Mouse (Mus musculus) brain, embryonic 14.5 days (tissue): ENCODE results near the gene Arl4d. TPM values are rescaled to one million over a fixed set of nuclear protein-coding genes. Genes with fewer than 3 reads are reported as not detected.
A peak's percentile ranks its signal among the peaks of the same experiment; 100 is the strongest.

ENCODE experiments used
- DNase-seq: peaks from one replicate; pipeline ENCODE4 v3.0.0-alpha.2; 2011; ENCODE audit warnings: low read depth
- CTCF ChIP-seq: fragments of 200-500 bp; IDR thresholded peaks from 2 replicates; pipeline ENCODE4 v1.5.1; 2012; ENCODE audit warnings: inconsistent platforms, mild to moderate bottlenecking, moderate library complexity, borderline replicate concordance; ENCODE audit not compliant: insufficient read depth, insufficient read length; ENCODE audit errors: extremely low read depth
- POLR2A ChIP-seq: fragments of 200-500 bp; IDR thresholded peaks from 2 replicates; pipeline ENCODE4 v1.6.1; 2012; ENCODE audit warnings: mild to moderate bottlenecking, inconsistent platforms, borderline replicate concordance; ENCODE audit not compliant: poor library complexity, insufficient read depth, insufficient read length, severe bottlenecking; ENCODE audit errors: extremely low read depth
- polyA plus RNA-seq: library from polyadenylated mRNA; depleted of rRNA; stranded (reverse); fragments of >200 nt; gene quantifications from 2 replicates; pipeline ENCODE4 v1.2.3, GENCODE M21; 2012

The Arl4d gene
- polyA plus RNA-seq, 1 experiment: 18.9 TPM

GRCm38 (mm10) chr11:101658751-101659558 lies 6.4 kb upstream of the Arl4d start:
- TF ChIP-seq POLR2A: no peak
- peak; percentile 73; the same call in 1 of the 2 replicates for TF ChIP-seq CTCF
- DNase-seq: peak; percentile 90

DNA sequence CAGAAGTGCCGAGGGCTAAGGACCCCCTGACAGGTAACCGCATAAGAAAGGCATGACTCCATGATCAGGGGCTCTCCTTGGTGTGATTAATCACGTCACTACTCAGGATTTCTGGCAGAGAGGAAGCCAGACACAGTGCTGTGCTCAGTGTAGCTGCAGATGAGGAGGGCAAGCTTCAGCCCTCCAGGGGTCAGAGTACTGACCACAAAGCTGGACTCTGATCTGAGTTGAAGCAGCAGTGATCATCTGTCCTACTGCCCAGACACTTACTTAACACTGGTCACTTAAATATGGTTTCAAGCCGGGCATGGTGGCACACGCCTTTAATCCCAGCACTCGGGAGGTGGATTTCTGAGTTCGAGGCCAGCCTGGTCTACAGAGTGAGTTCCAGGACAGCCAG lies 4.2 kb upstream of the Arl4d start:
- no peak for DNase-seq
- TF ChIP-seq POLR2A: no peak
- no peak for TF ChIP-seq CTCF

- TF ChIP-seq POLR2A (no peak), CTCF (no peak)
- no peak for DNase-seq
Measured at GRCm38 (mm10) chr11:101661786-101662185, 3.6 kb upstream of the Arl4d start.

GRCm38 (mm10) chr11:101663229-101664027 lies 1.9 kb upstream of the Arl4d start:
- DNase-seq: no peak
- TF ChIP-seq CTCF (no peak), POLR2A (no peak)

GRCm38 (mm10) chr11:101665636-101665992 lies 273 bp downstream of the Arl4d start:
- DNase-seq: no peak
- no peak for TF ChIP-seq POLR2A
- TF ChIP-seq CTCF: no peak

DNA sequence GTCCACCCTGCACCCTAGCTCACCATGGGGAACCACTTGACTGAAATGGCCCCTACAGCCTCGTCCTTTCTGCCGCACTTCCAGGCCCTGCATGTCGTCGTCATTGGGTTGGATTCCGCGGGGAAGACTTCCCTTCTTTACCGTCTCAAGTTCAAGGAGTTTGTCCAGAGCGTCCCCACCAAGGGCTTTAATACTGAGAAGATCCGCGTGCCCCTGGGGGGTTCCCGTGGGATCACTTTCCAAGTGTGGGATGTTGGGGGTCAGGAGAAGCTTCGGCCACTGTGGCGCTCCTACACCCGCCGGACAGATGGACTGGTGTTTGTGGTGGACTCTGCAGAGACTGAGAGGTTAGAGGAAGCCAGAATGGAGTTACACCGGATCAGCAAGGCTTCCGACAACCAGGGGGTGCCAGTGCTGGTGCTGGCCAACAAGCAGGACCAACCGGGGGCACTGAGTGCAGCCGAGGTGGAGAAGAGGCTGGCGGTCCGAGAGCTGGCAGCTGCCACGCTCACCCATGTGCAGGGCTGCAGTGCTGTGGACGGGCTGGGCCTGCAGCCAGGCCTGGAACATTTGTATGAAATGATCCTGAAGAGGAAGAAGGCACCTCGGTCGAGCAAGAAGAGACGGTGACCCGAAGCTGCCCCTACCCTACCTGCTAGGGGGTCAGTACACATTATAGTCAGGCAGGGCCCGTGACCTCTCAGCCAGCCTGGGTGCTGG lies 1.4 kb downstream of the Arl4d start:
- DNase-seq: no peak
- no peak for TF ChIP-seq CTCF
- no peak for TF ChIP-seq POLR2A

DNA sequence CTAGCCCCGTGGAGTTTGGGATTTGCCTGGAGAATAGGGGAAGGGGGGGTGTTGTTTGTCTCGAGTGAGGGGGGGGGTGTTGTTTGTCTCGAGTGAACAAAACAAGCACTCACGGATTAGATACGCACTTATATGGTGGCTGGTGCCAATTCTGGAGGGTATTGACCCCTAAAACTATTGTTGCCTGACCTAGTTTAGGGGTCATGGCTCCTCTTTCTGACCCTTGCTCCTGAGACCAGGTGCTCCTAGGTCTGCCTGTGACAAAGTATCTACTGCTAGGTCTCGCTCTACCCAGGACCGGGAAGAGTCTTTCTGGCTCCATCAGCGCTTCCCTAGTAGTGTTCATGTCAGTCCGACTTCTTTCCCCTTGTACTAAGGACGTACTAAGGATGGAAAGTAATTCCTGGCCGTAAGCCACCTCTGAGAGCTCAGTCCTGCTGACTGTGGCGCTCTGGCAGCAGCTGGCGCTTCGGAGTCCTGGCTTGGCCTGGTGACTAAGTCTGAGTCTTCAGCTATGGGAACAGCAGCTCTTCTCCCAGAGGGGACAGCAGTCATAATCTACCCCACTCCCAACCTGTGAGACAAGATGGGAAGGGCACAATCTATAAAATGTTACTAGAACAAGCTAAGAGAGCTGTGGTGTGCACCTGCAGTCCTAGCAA lies 2.7 kb downstream of the Arl4d start:
- TF ChIP-seq CTCF: no peak
- peak; percentile 72 for DNase-seq

DNA sequence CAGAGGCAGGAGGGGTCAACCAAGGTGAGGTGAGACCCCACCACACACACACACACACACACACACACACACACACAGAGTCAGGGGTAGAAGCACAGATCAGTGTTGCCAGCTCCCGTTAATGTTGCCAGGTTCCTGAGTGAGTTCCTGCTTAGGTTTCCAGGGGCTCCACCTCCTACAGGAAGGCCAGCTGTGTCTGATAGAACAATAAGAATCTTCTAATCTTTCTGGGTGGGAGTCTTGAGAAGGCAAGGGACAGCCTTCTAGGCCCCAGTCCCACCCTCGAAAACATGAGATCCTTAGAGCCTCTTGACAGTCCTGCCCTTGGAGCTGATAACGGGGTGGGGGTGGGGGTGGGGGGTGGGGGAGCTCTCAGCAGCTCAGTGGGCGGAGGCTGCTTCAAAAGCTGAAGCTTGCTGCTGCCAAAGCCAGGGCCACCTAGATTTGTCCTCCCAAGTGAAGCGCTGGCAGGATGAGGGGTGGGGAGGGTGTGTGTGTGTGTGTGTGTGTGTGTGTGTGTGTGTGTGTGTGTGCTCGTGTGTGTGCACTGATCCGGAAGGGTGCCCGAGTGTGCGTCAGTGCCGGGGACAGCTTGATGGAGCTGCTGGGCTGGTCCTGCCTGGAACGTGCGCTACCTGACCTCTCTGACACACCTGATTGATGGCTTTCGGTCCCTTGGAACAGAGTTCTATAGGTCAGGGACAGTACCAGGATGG lies 3.4 kb downstream of the Arl4d start:
- DNase-seq: peak; percentile 44
- TF ChIP-seq CTCF (no peak), POLR2A (no peak)

DNA sequence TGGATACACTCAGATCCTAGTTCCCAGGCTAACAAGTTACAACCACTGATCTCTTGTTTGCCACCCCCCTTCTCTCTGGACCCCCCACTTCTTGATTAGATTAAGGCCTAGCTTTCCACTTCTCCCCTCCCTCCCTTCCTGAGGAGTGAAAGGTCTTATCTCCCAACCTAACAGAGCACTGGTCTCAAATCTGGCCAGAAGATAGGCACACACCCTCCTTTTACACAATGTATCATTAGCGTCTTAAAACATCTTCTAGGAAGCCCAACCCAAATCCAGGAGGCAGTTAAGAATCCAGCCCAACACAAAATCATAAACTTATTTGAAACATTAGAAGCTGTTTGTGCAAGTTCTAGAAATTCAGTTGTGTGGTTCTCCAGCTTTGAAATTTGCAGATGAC lies 5.0 kb downstream of the Arl4d start:
- no peak for TF ChIP-seq CTCF
- no peak for TF ChIP-seq POLR2A
- DNase-seq: no peak

GRCm38 (mm10) chr11:101671255-101671654 lies 5.9 kb downstream of the Arl4d start:
- DNase-seq: no peak
- TF ChIP-seq CTCF (no peak), POLR2A (no peak)

DNA sequence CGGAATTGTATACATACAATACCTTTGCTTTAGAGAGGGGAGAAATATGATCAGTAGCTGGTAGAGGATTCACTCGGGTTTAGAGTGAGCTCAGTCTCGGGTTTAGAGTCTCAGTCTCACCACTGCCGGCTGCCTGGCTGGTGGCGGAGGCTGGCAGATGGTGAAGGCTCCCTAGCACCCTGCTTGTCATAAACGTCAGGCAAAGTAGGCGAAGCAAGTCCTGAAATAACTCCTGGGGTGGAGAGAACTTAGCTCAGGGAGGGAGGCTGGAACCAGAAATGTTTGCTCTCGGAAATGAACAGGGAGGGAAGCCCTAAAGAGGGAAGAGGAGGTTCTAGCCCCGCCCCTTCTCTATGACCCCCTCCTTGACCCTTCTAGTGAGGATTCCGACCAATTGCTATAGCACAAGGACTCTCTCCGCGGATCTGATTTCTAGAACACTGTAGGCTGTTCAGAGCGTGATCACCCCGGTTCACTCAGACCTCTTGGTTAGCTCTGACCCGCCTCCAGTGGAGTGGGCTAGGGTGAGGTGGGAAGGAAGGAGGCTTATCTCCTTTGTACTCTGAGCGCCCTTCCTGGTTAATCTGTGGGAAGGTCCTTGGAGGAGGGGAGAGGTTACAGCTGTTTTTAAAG lies 7.8 kb downstream of the Arl4d start:
- DNase-seq: peak; percentile 58
- TF ChIP-seq CTCF (no peak), POLR2A (no peak)
